Mouse (Mus musculus) spleen, postnatal 14 days (tissue): ENCODE results near the gene Rabep2.

Experiments
- DNase-seq, 2 experiments: peaks; one replicate each; pipeline ENCODE4 v3.0.0; 2021 to 2022; ENCODE audit warnings: low spot score in 2 of 2

Gene Rabep2

DNA sequence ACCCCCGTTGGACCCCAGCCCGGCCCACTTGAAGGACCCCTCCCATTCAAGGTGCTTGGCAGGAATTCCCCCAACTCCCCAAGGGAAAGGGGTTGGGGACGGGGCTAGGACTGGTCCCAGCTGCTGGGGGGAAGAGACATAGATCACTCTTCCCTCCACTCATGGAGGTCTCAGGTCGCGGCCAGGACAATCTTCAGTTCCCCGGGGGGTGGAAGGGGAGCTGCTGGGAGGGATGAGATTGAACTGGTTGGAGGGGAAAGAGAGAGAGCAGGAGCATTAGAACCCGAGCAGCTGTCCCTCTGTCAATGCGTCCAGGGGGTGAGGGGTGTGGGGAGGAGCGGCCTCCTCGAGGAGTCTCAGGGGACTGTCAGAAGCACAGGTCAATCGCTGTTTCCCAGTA, 63.4 kb downstream of the Rabep2 start:
- DNase-seq, result no peak

DNA sequence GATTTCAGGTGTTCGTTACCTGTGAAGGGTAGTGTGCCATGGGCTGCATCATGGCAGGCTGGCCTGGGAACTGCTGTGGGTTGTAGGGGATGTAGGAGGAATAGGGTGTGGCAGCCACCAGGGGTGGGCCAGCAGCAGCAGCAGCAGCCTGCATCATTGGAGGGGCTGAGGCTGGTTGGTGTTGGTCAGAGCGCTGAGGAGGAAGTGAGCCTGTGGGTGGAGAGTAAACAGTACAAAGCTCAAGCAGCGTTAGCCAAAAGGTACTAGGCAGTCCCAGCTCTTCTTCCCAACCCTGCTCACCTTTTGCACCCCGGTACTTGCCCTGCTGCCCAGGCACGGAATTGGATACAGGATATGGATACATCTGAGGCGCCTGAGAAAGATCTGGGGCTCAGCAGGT, 65.6 kb downstream of the Rabep2 start:
- no peak for DNase-seq

DNA sequence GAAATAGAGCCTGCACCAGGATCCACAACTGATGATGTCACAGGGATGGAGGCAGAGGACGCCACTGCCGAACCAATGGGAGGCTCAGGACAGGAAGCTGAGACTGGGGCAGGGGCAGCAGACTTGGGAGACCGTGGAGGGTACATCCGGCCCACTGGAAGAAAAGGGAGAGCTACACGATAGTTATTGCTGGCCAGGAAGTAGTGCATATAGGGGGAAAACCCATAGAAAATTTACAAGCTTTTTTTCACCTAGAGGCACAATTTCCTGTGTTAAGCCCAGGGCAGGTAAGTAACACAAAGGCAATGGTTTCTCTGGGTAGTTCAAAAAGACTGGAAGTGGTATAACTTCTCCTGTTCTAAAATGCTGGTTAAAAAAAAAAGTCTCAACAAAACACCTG, 67.9 kb downstream of the Rabep2 start:
- no peak for DNase-seq

DNA sequence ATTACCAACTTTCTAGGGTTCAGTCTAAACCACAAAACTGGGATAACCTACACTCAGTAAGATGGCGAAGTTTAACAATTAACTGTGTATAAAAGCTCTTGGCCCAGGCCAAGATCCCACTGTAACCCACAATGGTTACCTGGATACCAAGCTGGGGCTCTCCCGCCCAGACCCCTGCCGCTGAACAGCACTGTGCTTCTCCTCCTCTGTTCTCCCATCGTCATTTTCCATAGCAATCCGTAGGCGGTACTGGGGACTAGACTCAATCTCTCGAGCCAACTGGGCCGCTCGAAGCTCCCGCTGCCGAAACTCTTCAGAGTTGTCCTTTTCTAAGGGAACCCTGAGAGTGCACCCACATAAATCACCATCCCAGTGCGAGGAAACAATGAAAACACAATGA, 69.4 kb downstream of the Rabep2 start:
- DNase-seq, result no peak
